40 mouse cellular contexts compared by ENCODE assay signal in genomic region chr3:94695591-94695990, GRCm38 (mm10). TPM values are rescaled to one million over a fixed set of nuclear protein-coding genes. Genes with fewer than 3 reads are reported as not detected.
"Had no signal": no experiment of that assay in that cellular context is flagged by ENCODE, and none has a peak within 500 bp of the region (broad histone marks: within the 10 kb centered on the region; RNA-seq: fewer than 3 reads in every experiment).

No protein-coding gene starts in this region.

RNA-seq across cellular contexts. Expression of gene Selenbp2, which starts 2.2 kb away (rescaled TPM):
- total RNA-seq: left cerebral cortex, postnatal 14 days; left cerebral cortex, postnatal 36 days; megakaryocyte, adult 5-6 weeks; monocyte, adult 5-6 weeks had no signal
- polyA plus RNA-seq: midbrain, embryonic 10.5 days; midbrain, embryonic 11.5 days; midbrain, embryonic 13.5 days; midbrain, embryonic 14.5 days; midbrain, embryonic 16.5 days; neural tube, embryonic 11.5 days; neural tube, embryonic 12.5 days had no signal

RNA-seq across cellular contexts. Expression of gene Gm10972, which starts 52.7 kb away (rescaled TPM):
- total RNA-seq: left cerebral cortex, adult 2 months; left cerebral cortex, adult 8-10 months; left cerebral cortex, postnatal 10 days; left cerebral cortex, postnatal 14 days; left cerebral cortex, postnatal 25 days; left cerebral cortex, postnatal 36 days; left cerebral cortex, postnatal 4 days; megakaryocyte, adult 5-6 weeks; megakaryocyte-erythroid progenitor cell, adult 5-6 weeks; midbrain, postnatal 0 days; monocyte, adult 5-6 weeks had no signal
- polyA plus RNA-seq: limb, embryonic 10.5 days; limb, embryonic 11.5 days; limb, embryonic 12.5 days; limb, embryonic 13.5 days; limb, embryonic 14.5 days; limb, embryonic 15.5 days; liver, embryonic 11.5 days; liver, embryonic 12.5 days; liver, embryonic 13.5 days; liver, embryonic 14.5 days; liver, embryonic 15.5 days; liver, embryonic 16.5 days; liver, postnatal 0 days; lung, adult 2 months; lung, embryonic 14.5 days; lung, embryonic 15.5 days; lung, embryonic 16.5 days; lung, postnatal 0 days; macrophage; midbrain, embryonic 10.5 days; midbrain, embryonic 11.5 days; midbrain, embryonic 12.5 days; midbrain, embryonic 13.5 days; midbrain, embryonic 14.5 days; midbrain, embryonic 15.5 days; midbrain, embryonic 16.5 days; midbrain, postnatal 0 days; myocyte; neural tube, embryonic 11.5 days; neural tube, embryonic 12.5 days had no signal
